Mouse (Mus musculus) CH12.LX (cell line): ENCODE measurements at regions not wholly inside any gene's neighbourhood (a gene's known extent, or its start where the extent isn't known, plus 50 kb on each side); places are given as distances from the start of the nearest gene placed in this dataset.

ENCODE experiments used
- DNase-seq: peaks from one replicate; pipeline ENCODE4 v3.0.0-alpha.2; 2013; ENCODE audit errors: extremely low read depth
- H3K27ac ChIP-seq: 2 replicates; pipeline ENCODE4 v1.5.1; 2012; ENCODE audit warnings: low read depth, mild to moderate bottlenecking, control low read depth, moderate library complexity; ENCODE audit not compliant: insufficient read depth
- H3K27me3 ChIP-seq: replicated peaks from 2 replicates; pipeline ENCODE3; 2012; ENCODE audit warnings: inconsistent platforms
- H3K36me3 ChIP-seq, 2 experiments: replicated peaks in 1 of 2; 2 replicates each; pipeline versions ENCODE3 to v1.6.1; 2012; ENCODE audit warnings: inconsistent platforms in 1 of 2, low read length in 1 of 2, mild to moderate bottlenecking in 1 of 2, mixed read lengths in 1 of 2, moderate library complexity in 1 of 2; ENCODE audit not compliant: control insufficient read depth in 1 of 2, insufficient read depth in 1 of 2
- H3K4me1 ChIP-seq, 2 experiments: 2 replicates each; pipeline ENCODE4 v1.6.1; 2012; ENCODE audit warnings: inconsistent platforms in 1 of 2, moderate library complexity in 1 of 2; ENCODE audit not compliant: insufficient read depth in 2 of 2, control insufficient read depth in 1 of 2
- H3K4me2 ChIP-seq: 2 replicates; pipeline ENCODE4 v1.6.1; 2012; ENCODE audit warnings: low read depth, mild to moderate bottlenecking, control low read depth; ENCODE audit not compliant: poor library complexity, insufficient read depth, severe bottlenecking
- H3K4me3 ChIP-seq, 3 experiments: fragments of 150-350 bp in 1 of 3; sonication (generic) in 1 of 3; replicated peaks in 1 of 3; 2 replicates each; pipeline versions ENCODE3 to v1.5.1; 2011 to 2012; ENCODE audit warnings: low read depth in 2 of 3, low read length in 2 of 3, mild to moderate bottlenecking in 2 of 3, moderate library complexity in 2 of 3, control low read depth in 1 of 3, improper control_type of control experiment in 1 of 3, inconsistent platforms in 1 of 3, mixed read lengths in 1 of 3; ENCODE audit not compliant: poor library complexity in 1 of 3
- H3K79me2 ChIP-seq: replicated peaks from 2 replicates; pipeline ENCODE4 v1.6.1; 2012; ENCODE audit warnings: mild to moderate bottlenecking, moderate library complexity; ENCODE audit not compliant: control insufficient read depth, poor library complexity, insufficient read depth, severe bottlenecking; ENCODE audit errors: extremely low read depth
- H3K9ac ChIP-seq: 2 replicates; pipeline ENCODE4 v1.6.1; 2012; ENCODE audit warnings: low read depth, mild to moderate bottlenecking, control low read depth, moderate library complexity; ENCODE audit not compliant: insufficient read depth
- H3K9me3 ChIP-seq: replicated peaks from 2 replicates; pipeline ENCODE3; 2012; ENCODE audit warnings: low read length, inconsistent platforms, mixed read lengths
- CHD1 ChIP-seq: IDR thresholded peaks from 2 replicates; pipeline ENCODE4 v1.6.1; 2012; ENCODE audit warnings: low read depth, low read length, improper control_type of control experiment, inconsistent platforms
- CTCF ChIP-seq, 2 experiments: IDR thresholded peaks in 1 of 2; conservative IDR thresholded peaks in 1 of 2; 2 replicates each; pipeline ENCODE4 v1.5.1; 2011 to 2012; ENCODE audit warnings: low read depth in 2 of 2, low read length in 2 of 2, improper control_type of control experiment in 1 of 2, inconsistent platforms in 1 of 2, mild to moderate bottlenecking in 1 of 2, moderate library complexity in 1 of 2
- ELF1 ChIP-seq: IDR thresholded peaks from 2 replicates; pipeline ENCODE4 v1.6.1; 2014; ENCODE audit warnings: low read depth, mild to moderate bottlenecking, inconsistent platforms, low read length, improper control_type of control experiment
- HCFC1 ChIP-seq: IDR thresholded peaks from 2 replicates; pipeline ENCODE4 v1.6.1; 2012; ENCODE audit warnings: low read depth, mild to moderate bottlenecking, inconsistent platforms, low read length, improper control_type of control experiment
- KAT2A ChIP-seq: IDR thresholded peaks from 2 replicates; pipeline ENCODE4 v1.6.1; 2012; ENCODE audit warnings: low read length, improper control_type of control experiment, inconsistent platforms; ENCODE audit not compliant: insufficient replicate concordance
- MAX ChIP-seq: IDR thresholded peaks from 2 replicates; pipeline ENCODE4 v1.6.1; 2011; ENCODE audit warnings: low read length, improper control_type of control experiment
- MEF2A ChIP-seq: IDR thresholded peaks from 2 replicates; pipeline ENCODE4 v1.6.1; 2014; ENCODE audit warnings: low read depth, mild to moderate bottlenecking, inconsistent platforms, low read length, improper control_type of control experiment, borderline replicate concordance
- NELFE ChIP-seq: IDR thresholded peaks from 2 replicates; pipeline ENCODE4 v1.6.1; 2011; ENCODE audit warnings: low read depth, low read length, improper control_type of control experiment
- POLR2A ChIP-seq: IDR thresholded peaks from 2 replicates; pipeline ENCODE4 v1.6.1; 2011; ENCODE audit warnings: low read depth, mild to moderate bottlenecking, improper control_type of control experiment, low read length
- POLR2AphosphoS2 ChIP-seq: IDR thresholded peaks from 2 replicates; pipeline ENCODE4 v1.6.1; 2011; ENCODE audit warnings: low read depth, low read length, improper control_type of control experiment
- RCOR1 ChIP-seq: conservative IDR thresholded peaks from 2 replicates; pipeline ENCODE4 v1.6.1; 2012; ENCODE audit warnings: low read depth, mild to moderate bottlenecking, inconsistent platforms, low read length, improper control_type of control experiment
- TBP ChIP-seq: conservative IDR thresholded peaks from 2 replicates; pipeline ENCODE4 v1.6.1; 2011; ENCODE audit warnings: low read depth, low read length, improper control_type of control experiment
- UBTF ChIP-seq: IDR thresholded peaks from 2 replicates; pipeline ENCODE4 v1.6.1; 2012; ENCODE audit warnings: low read depth, mild to moderate bottlenecking, inconsistent platforms, low read length, improper control_type of control experiment, moderate library complexity
- ZC3H11A ChIP-seq: IDR thresholded peaks from 2 replicates; pipeline ENCODE4 v1.6.1; 2012; ENCODE audit warnings: low read depth, mild to moderate bottlenecking, inconsistent platforms, low read length, improper control_type of control experiment
- ZMIZ1 ChIP-seq: IDR thresholded peaks from 2 replicates; pipeline ENCODE4 v1.6.1; 2012; ENCODE audit warnings: low read depth, mild to moderate bottlenecking, inconsistent platforms, low read length, improper control_type of control experiment
- dilution Hi-C: fragments of 300-500 bp; cut with MboI; formaldehyde crosslinking; loops from 2 replicates; pipeline ENCODE4 v1.14.3; 2020; ENCODE audit warnings: low sequenced_read_pairs; ENCODE audit not compliant: extremely low pct_unique_long_range_greater_than_20kb, extremely low pct_ligation_motif_present
- in situ Hi-C: fragments of 300-500 bp; cut with MboI; formaldehyde crosslinking; loops from 3 replicates; pipeline ENCODE4 v1.14.3; 2019; ENCODE audit warnings: low sequenced_read_pairs, low pct_ligation_motif_present, low pct_unique_long_range_greater_than_20kb, mixed read lengths

DNA sequence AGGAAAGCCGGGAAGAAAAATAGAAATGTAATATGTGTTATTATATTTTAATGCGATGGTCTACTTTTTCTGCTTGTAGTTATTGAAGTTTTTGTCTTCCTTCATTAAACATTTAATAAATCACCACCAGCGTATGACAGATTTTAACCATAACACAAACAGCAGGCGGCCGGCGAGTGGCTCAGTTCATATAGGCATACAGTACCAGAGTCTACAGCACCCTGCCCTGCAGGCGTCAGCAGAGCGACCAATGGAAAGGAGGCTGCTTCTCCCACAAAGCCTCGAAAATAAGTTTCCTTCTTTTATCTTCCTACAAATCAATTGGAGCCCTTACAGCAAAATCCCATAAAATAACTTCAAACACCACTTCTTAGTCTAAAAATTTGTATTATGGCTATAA, 175.3 kb downstream of the Barhl2 start:
- Histone ChIP-seq H3K36me3 (no peaks in the 10 kb centered on the region), H3K9ac (no peak overlapping the region), H3K4me1 (no peaks in the 10 kb centered on the region), H3K9me3 (peaks cover 6% of the 10 kb centered on the region), H3K27me3 (no peaks in the 10 kb centered on the region), H3K79me2 (no peaks in the 10 kb centered on the region), H3K27ac (no peak overlapping the region), H3K4me3 (no peak overlapping the region), H3K4me2 (no peak overlapping the region)
- dilution Hi-C loops (no loop called here), in situ Hi-C loops (no loop called here)
- no peak for DNase-seq
- TF ChIP-seq POLR2A, result no peak
- TF ChIP-seq RCOR1, result no peak
- TF ChIP-seq CTCF (conservative IDR thresholded peaks at IDR 0.05 in 1 of 2, IDR thresholded peaks at IDR 0.05 in 1 of 2; ENCODE audit: low read depth in 2 of 2, low read length in 2 of 2), result no peak
- TF ChIP-seq HCFC1, result no peak
- TF ChIP-seq UBTF, result no peak
- no peak for TF ChIP-seq CHD1
- no peak for TF ChIP-seq KAT2A
- TF ChIP-seq ELF1, result no peak
- no peak for TF ChIP-seq MAX

GRCm38 (mm10) chr5:106277786-106278185, 180.2 kb downstream of the Barhl2 start:
- dilution Hi-C loops, result no loop called here

DNA sequence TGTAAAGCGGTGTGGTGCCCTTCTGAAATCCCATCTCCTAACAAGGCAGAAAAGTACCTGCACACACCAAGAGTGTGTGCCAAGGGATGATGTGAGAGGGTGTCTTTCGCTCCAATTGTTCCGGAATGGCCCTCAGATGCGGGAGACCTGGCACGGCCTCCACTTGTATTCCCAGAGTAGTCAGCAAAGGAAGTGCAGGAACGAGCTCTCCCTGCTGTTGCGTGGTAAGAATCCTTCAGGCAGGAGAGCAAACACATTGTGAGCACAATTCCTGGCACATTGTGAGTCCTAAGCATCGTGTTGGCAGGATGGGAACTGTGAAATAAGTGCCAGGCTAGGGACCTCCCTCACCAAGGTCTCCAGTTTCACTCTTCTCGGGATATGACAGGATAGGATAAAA, 180.7 kb downstream of the Barhl2 start:
- H3K4me1 ChIP-seq, result no peaks in the 10 kb centered on the region; a peak in 1 of 4 replicates
- no peak overlapping the region for H3K4me2 ChIP-seq
- no peak for DNase-seq
- no peaks in the 10 kb centered on the region for H3K27me3 ChIP-seq
- in situ Hi-C loops, result no loop called here
- no peak for TF ChIP-seq POLR2AphosphoS2
- no peak for TF ChIP-seq MEF2A
- no peak for TF ChIP-seq TBP
- H3K27ac ChIP-seq, result no peak overlapping the region
- H3K9ac ChIP-seq, result no peak overlapping the region
- dilution Hi-C loops, result no loop called here
- H3K4me3 ChIP-seq, result no peak overlapping the region
- H3K36me3 ChIP-seq, result no peaks in the 10 kb centered on the region
- peaks cover 6% of the 10 kb centered on the region for H3K9me3 ChIP-seq
- H3K79me2 ChIP-seq, result no peaks in the 10 kb centered on the region

More at GRCm38 (mm10) chr5:106277786-106278185, 180.2 kb downstream of the Barhl2 start:
- no peak overlapping the region for H3K4me3 ChIP-seq
- in situ Hi-C loops, result no loop called here
- no peaks in the 10 kb centered on the region; a peak in 1 of 4 replicates for H3K4me1 ChIP-seq
- no peaks in the 10 kb centered on the region for H3K79me2 ChIP-seq
- no peak for DNase-seq
- H3K9ac ChIP-seq, result no peak overlapping the region
- no peak for TF ChIP-seq CTCF (conservative IDR thresholded peaks at IDR 0.05 in 1 of 2, IDR thresholded peaks at IDR 0.05 in 1 of 2; ENCODE audit: low read depth in 2 of 2, low read length in 2 of 2)
- TF ChIP-seq ZMIZ1, result no peak
- TF ChIP-seq ZC3H11A, result no peak
- no peak for TF ChIP-seq UBTF
- TF ChIP-seq CHD1, result no peak
- no peak for TF ChIP-seq NELFE
- no peak for TF ChIP-seq HCFC1
- TF ChIP-seq, all 38 proteins: peak for 0
- no peak overlapping the region for H3K27ac ChIP-seq
- H3K36me3 ChIP-seq, result no peaks in the 10 kb centered on the region
- peaks cover 6% of the 10 kb centered on the region for H3K9me3 ChIP-seq
- no peaks in the 10 kb centered on the region for H3K27me3 ChIP-seq
- H3K4me2 ChIP-seq, result no peak overlapping the region
